Mouse (Mus musculus): ENCODE data around the gene Nfx1. TPM values are rescaled to one million over a fixed set of nuclear protein-coding genes. Genes with fewer than 3 reads are reported as not detected.
A peak's percentile ranks its signal among the peaks of the same experiment; 100 is the strongest.

The Nfx1 gene
- total RNA-seq, 2 experiments from 2014 or later, result 69.2 to 76.6 TPM

DNA sequence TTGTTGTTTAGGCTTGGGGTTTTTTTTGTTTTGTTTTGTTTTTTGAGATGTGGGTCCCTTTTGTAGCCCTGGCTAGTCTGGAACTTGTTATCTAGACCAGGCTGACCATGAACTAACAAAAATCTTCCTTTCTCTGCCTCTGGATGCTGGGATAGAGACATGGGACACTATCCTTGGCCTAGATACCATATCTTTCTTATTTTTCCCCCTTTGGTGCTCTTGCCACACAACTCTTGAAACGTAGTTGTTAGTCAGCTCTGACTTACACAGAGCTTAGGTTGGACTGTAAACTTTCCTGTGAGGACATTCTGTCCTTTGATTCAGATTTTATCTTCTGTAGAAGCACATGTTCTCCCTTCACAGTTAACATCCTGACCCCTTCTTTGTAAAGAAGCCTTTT, 8.7 kb downstream of the Nfx1 start:
- no peak for DNase-seq (ENCODE audit: extremely low spot score in 1 of 2, low spot score in 2 of 2)
- Histone ChIP-seq H3K27ac (no peak overlapping the region), H3K4me3 (no peak overlapping the region)
- intact Hi-C loops (cut with DNase I), result no loop called here
- TF ChIP-seq CTCF (IDR thresholded peaks at IDR 0.05), result no peak

DNA sequence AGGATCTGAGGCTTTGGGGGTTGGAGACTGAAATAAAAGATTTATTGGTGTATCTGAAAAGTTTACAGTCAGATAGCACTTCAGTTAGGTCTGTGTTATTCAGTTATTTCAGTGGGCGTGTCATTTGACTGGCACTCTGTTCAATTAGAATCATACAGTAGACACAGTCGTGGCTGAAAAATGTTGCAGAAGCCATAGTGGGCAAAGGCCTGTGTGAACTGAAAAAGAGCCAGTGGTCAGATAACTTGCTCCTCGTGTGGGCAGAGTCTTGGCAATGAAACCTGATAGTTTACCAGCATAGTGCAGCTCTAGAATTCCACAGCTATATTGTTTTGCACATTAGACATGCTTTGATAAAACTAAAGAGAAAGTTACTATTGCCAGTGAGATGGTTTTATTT, 11.8 kb downstream of the Nfx1 start:
- intact Hi-C loops (cut with DNase I), result no loop called here
- no peak for DNase-seq (ENCODE audit: extremely low spot score in 1 of 2, low spot score in 2 of 2)
- no peak overlapping the region for H3K4me3 ChIP-seq
- TF ChIP-seq CTCF (IDR thresholded peaks at IDR 0.05), result no peak
- H3K27ac ChIP-seq, result no peak overlapping the region

DNA sequence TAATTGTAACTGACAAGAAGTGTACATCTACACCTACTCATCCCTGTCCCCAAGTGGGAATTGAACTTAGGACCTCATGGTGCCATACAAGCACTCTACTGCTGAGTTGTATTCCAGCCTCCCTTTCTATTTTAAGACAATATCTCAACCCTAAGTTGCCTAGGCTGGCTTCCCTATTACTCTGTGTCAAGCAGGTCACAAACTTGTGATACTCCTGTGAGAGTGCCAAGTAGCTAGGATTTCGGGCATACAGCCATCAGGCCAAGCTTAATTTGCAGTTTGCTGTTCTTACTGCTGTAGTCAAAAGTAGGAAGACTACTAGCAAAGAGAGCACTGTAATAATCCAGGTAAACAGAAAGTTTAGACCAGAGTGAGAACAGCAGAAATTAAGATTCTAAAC, 13.0 kb downstream of the Nfx1 start:
- DNase-seq (ENCODE audit: extremely low spot score in 1 of 2, low spot score in 2 of 2), result no peak
- intact Hi-C loops (cut with DNase I), result no loop called here
- Histone ChIP-seq H3K4me3 (no peak overlapping the region), H3K27ac (no peak overlapping the region)
- TF ChIP-seq CTCF (IDR thresholded peaks at IDR 0.05), result no peak

DNA sequence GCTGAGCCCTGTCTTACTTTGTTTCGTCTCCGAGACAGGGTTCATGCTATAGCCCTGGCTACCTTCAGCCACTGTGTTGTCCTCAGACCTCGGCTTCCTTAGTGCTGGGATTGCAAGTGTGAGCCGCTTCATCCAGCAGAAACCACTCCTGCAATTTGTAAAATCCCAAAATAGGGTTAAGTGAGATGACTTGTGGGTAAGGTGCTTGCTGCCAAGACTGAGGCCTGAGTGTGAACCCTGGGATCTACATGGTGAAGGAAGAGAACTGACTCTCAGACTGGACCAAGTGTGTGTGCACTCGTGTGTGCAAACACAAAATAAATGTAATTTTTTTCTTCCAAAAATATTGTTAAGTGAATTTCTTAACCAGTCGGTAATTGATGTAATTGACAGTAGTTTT, 18.9 kb downstream of the Nfx1 start:
- H3K4me3 ChIP-seq, result no peak overlapping the region
- DNase-seq (ENCODE audit: extremely low spot score in 1 of 2, low spot score in 2 of 2), result no peak
- H3K27ac ChIP-seq, result no peak overlapping the region
- intact Hi-C loops (cut with DNase I), result no loop called here
- TF ChIP-seq CTCF (IDR thresholded peaks at IDR 0.05), result no peak

GRCm38 (mm10) chr4:40996302-40996701, 25.6 kb downstream of the Nfx1 start:
- DNase-seq (ENCODE audit: extremely low spot score in 1 of 2, low spot score in 2 of 2), result no peak
- H3K4me3 ChIP-seq, result no peak overlapping the region
- H3K27ac ChIP-seq, result no peak overlapping the region
- intact Hi-C loops (cut with DNase I), result no loop called here
- no peak for TF ChIP-seq CTCF (IDR thresholded peaks at IDR 0.05)

- intact Hi-C loops (cut with DNase I), result no loop called here
- H3K27ac ChIP-seq, result no peak overlapping the region
These were observed 27.2 kb downstream of the Nfx1 start for GRCm38 (mm10) chr4:40997916-40998315.

DNA sequence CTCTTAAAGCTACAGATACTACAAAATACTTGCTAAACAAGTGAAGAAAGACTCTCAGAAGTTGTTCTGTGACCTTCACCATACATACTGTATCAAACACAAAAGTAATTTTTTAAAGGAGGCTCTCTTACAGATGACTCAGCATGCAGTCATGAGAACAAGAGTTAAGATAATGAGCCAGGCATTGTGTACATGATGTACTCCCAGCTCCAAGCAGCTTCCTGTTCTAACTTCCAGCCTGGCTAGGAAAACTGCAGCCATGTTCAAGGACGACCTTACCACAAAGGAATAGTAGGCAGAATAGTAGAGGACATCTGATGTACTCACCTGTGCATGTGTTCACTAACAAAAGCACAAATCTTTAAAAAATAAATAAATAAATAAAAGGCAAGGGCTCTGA, 29.6 kb downstream of the Nfx1 start:
- DNase-seq (ENCODE audit: extremely low spot score in 1 of 2, low spot score in 2 of 2), result no peak
- no peak for TF ChIP-seq CTCF (IDR thresholded peaks at IDR 0.05)
- H3K27ac ChIP-seq, result no peak overlapping the region
- no peak overlapping the region for H3K4me3 ChIP-seq
- intact Hi-C loops (cut with DNase I), result no loop called here

More at GRCm38 (mm10) chr4:40997916-40998315, 27.2 kb downstream of the Nfx1 start:
- no peak for DNase-seq (ENCODE audit: extremely low spot score in 1 of 2, low spot score in 2 of 2)
- no peak for TF ChIP-seq CTCF (IDR thresholded peaks at IDR 0.05)
- H3K4me3 ChIP-seq, result no peak overlapping the region

- H3K4me3 ChIP-seq, result no peak overlapping the region
- TF ChIP-seq CTCF (IDR thresholded peaks at IDR 0.05), result no peak; the same call in 1 of the 2 replicates
- H3K27ac ChIP-seq, result no peak overlapping the region
- intact Hi-C loops (cut with DNase I), result no loop called here
- no peak for DNase-seq (ENCODE audit: extremely low spot score in 1 of 2, low spot score in 2 of 2)
These were observed 30.3 kb downstream of the Nfx1 start for GRCm38 (mm10) chr4:41000842-41001639.

DNA sequence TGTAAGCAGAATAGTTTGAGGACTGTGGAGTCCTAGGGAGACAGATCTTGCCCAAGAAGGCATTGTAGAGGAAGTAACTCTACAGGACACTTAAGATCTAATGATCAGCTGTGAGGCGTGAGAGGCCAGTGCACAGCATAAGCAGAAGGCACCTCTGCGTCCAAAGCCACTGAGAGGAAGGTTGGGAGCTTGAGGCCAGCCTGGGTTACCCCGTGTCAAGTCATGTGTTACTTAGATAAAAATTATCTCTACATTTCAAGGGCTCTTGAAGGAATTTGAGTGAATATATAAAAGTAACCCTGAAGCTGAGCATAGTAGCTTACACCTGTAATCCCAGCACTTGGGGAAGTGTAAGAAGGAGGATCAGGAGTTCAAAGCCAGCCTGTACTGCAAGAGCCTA, 42.6 kb downstream of the Nfx1 start:
- no peak for TF ChIP-seq CTCF (IDR thresholded peaks at IDR 0.05)
- no peak overlapping the region for H3K4me3 ChIP-seq
- intact Hi-C loops (cut with DNase I), result no loop called here
- no peak overlapping the region for H3K27ac ChIP-seq
- no peak for DNase-seq (ENCODE audit: extremely low spot score in 1 of 2, low spot score in 2 of 2)

DNA sequence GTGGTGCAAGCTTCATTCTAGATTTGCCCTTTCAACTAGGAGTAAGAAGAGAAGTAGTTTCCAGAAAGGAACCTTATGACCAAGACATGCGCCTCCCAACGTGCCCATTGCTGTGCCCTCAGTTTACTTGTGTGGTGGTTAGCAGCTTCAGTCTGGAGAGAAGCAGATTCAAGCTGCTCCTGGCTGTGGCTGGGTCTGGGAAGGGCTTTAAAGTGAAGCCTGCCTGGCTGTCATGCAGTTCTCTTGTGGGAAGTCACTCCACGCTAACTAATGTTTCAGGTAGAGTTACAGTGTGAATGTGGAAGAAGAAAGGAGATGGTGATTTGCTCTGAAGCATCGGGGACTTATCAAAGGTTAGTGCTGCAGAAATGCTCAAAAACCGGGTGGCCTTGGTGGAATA, 45.1 kb downstream of the Nfx1 start:
- DNase-seq (ENCODE audit: extremely low spot score in 1 of 2, low spot score in 2 of 2), result no peak
- no peak overlapping the region for H3K27ac ChIP-seq
- H3K4me3 ChIP-seq, result no peak overlapping the region
- TF ChIP-seq CTCF (IDR thresholded peaks at IDR 0.05), result no peak
- intact Hi-C loops (cut with DNase I), result no loop called here

- Histone ChIP-seq H3K27ac (no peak overlapping the region), H3K4me3 (no peak overlapping the region)
- TF ChIP-seq CTCF (IDR thresholded peaks at IDR 0.05), result peak; percentile 36
- intact Hi-C loops (cut with DNase I), result no loop called here
- no peak for DNase-seq (ENCODE audit: extremely low spot score in 1 of 2, low spot score in 2 of 2)
These were observed 50.4 kb downstream of the Nfx1 start for GRCm38 (mm10) chr4:41021094-41021493.

- intact Hi-C loops (cut with DNase I), result loop anchor here (5.0 kb wide), 1 partner anchor 144 kb away; no protein-coding TSS in a partner anchor
- no peak overlapping the region for H3K4me3 ChIP-seq
- no peak for TF ChIP-seq CTCF (IDR thresholded peaks at IDR 0.05)
- H3K27ac ChIP-seq, result no peak overlapping the region
- no peak for DNase-seq (ENCODE audit: extremely low spot score in 1 of 2, low spot score in 2 of 2)
These were observed 55.5 kb downstream of the Nfx1 start for GRCm38 (mm10) chr4:41026086-41026787.
